Mouse (Mus musculus) hindbrain, embryonic 14.5 days (tissue): ENCODE measurements around the gene Trmu. TPM values are rescaled to one million over a fixed set of nuclear protein-coding genes. Genes with fewer than 3 reads are reported as not detected.

Source experiments
- polyA plus RNA-seq: library from polyadenylated mRNA; unstranded; fragments of >200 nt; fragmentation: Nextera tagmentation; extraction: Ambion mirVana; gene quantifications from 2 replicates; pipeline ENCODE4 v1.2.1, GENCODE M21; 2014

Gene Trmu
- polyA plus RNA-seq, 1 experiment from 2014 or later = 30.9 TPM

Other genes with a start within 250 kb of the Trmu start
- 1.2 and 1.6 TPM in 2 replicates for gene Ppara, start 144.3 kb upstream of the Trmu start, polyA plus RNA-seq
- 16.5 and 21.0 TPM in 2 replicates for gene Cdpf1, start 67.6 kb upstream of the Trmu start, polyA plus RNA-seq
- 0.10 and 0.11 TPM in 2 replicates for gene Pkdrej, start 57.6 kb upstream of the Trmu start, polyA plus RNA-seq
- 2.7 and 3.1 TPM in 2 replicates for gene Ttc38, start 47.0 kb upstream of the Trmu start, polyA plus RNA-seq
- 4.8 and 5.7 TPM in 2 replicates for gene Gtse1, start 19.6 kb upstream of the Trmu start, polyA plus RNA-seq
- gene Celsr1, start 154.5 kb downstream of the Trmu start, polyA plus RNA-seq = 2.4 and 2.7 TPM in 2 replicates
- gene Gramd4, start 178.4 kb downstream of the Trmu start, polyA plus RNA-seq = 22.2 and 24.9 TPM in 2 replicates